Mouse (Mus musculus): Measurements from ENCODE around the gene Lyst.

DNA sequence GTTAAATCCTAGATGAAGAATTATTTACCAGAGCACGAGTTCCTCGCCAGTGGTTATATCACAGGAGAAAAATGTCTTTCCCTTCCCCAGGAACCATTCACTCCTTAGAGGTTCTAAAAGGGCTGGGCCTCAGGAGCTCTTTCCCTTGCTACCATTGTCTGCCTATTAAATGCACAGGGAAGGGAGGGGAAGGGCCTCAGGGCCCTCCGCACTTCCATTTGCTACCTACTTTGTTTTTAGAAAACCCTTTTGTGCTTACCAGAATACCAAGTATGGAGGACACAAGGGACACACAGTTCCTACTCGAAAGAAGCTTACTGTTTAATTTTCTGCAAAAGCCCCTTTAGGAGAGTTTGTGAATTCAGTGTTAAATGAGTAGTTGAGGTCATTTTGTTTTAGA lies 48.5 kb downstream of the Lyst start:
- TF ChIP-seq CTCF (IDR thresholded peaks at IDR 0.05; ENCODE audit: low read depth, low read length) (no peak), POLR2A (IDR thresholded peaks at IDR 0.05; ENCODE audit: extremely low read depth, insufficient read depth, low read length) (no peak)
